Mouse (Mus musculus): Measurements from ENCODE around the gene Lztr1. TPM values are rescaled to one million over a fixed set of nuclear protein-coding genes. Genes with fewer than 3 reads are reported as not detected.

The Lztr1 gene
- polyA plus RNA-seq, 1 experiment from 2014 or later, result 18.7 TPM

DNA sequence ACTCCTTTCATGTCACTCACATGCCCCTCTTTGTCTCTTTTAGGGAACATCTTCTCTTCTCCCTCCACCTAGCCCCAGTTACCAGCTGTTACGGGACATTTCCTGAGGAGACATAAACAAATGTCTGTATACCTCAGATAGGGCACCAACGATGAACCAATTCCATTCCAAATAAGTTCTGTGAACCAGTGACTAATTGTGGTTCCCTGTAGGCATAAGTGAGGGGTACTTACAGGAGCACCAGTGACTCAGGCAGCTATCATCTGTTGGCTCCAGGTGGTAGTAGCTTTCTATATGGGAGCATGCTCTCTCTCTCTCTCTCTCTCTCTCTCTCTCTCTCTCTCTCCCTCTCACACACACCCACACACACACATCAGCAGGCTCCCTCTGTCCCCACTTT is 55.7 kb downstream of the Lztr1 start:
- TF ChIP-seq EP300 (IDR thresholded peaks at IDR 0.05; ENCODE audit: low read depth) (no peak), CTCF (IDR thresholded peaks at IDR 0.05; ENCODE audit: low read depth) (no peak)
- Histone ChIP-seq H3K9me3 (ENCODE audit: low read length) (no peaks in the 10 kb centered on the region), H3K4me3 (ENCODE audit: low read depth, low read length) (no peak overlapping the region), H3K4me2 (ENCODE audit: low read depth, low read length) (no peak overlapping the region), H3K4me1 (ENCODE audit: insufficient read depth) (peaks cover 4% of the 10 kb centered on the region), H3K9ac (replicated peaks) (no peak overlapping the region), H3K27ac (ENCODE audit: low read depth) (no peak overlapping the region), H3K27me3 (ENCODE audit: insufficient read depth, low read length) (peaks cover 14% of the 10 kb centered on the region), H3K36me3 (replicated peaks; ENCODE audit: insufficient read depth, low read length) (no peaks in the 10 kb centered on the region)
- WGBS (ENCODE audit: insufficient replicate concordance), result 47% methylated on average over 2 of the region's 2 CpGs
- no peak for ATAC-seq
- no peak for DNase-seq

DNA sequence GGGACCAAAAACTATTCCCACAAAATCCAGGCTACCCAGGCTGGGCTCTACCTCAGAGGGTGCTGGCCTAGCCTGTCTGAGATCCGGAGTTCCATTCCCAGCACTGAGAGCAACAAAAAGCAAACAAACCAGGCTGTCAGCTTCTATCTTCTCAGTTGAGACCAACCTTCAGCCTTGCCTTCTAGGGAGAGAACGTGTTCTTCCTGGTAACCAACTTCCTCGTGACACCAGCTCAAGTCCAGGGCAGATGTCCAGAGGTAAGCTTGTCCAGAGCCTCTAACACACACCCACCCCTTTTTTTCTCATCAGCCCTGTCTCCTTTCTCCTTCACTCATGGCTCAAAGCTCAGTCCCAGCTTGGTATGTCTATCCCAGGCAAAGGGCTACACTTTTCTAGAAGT is 56.3 kb downstream of the Lztr1 start:
- H3K9ac ChIP-seq (replicated peaks), result no peak overlapping the region
- H3K4me2 ChIP-seq (ENCODE audit: low read depth, low read length), result no peak overlapping the region
- ATAC-seq (no peak), DNase-seq (no peak)
- peaks cover 3% of the 10 kb centered on the region; the same call in 1 of the 2 replicates for H3K4me1 ChIP-seq (ENCODE audit: insufficient read depth)
- TF ChIP-seq EP300 (IDR thresholded peaks at IDR 0.05; ENCODE audit: low read depth) (no peak), CTCF (IDR thresholded peaks at IDR 0.05; ENCODE audit: low read depth) (no peak)
- H3K9me3 ChIP-seq (ENCODE audit: low read length), result no peaks in the 10 kb centered on the region
- no peaks in the 10 kb centered on the region for H3K36me3 ChIP-seq (replicated peaks; ENCODE audit: insufficient read depth, low read length)
- no peak overlapping the region for H3K27ac ChIP-seq (ENCODE audit: low read depth)
- no peak overlapping the region for H3K4me3 ChIP-seq (ENCODE audit: low read depth, low read length)
- WGBS (ENCODE audit: insufficient replicate concordance), result 39% methylated on average over 3 of the region's 3 CpGs
- H3K27me3 ChIP-seq (ENCODE audit: insufficient read depth, low read length), result peaks cover 12% of the 10 kb centered on the region

DNA sequence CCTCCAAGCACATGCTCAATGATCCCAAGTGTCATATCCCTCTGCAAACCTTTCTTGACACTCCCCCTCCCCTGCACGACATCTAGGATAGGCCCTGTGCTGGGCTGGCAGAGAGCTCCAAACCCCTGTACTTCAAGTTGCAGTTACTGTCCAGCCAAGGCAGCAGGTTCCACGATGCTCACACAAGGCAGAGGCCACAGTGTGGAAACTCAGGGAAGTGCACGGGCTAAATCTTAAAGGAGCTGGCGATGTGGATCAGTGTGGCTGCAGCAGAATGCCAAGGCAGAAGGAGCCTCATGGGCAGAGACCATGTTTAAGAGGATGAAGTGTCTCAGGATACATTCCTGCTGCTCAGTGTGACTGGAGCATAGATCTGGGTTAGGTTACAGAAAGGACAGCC is 57.7 kb downstream of the Lztr1 start:
- ATAC-seq, result no peak
- 33% methylated on average over 4 of the region's 4 CpGs for WGBS (ENCODE audit: insufficient replicate concordance)
- DNase-seq, result no peak
- Histone ChIP-seq H3K27me3 (ENCODE audit: insufficient read depth, low read length) (peaks cover 12% of the 10 kb centered on the region), H3K9me3 (ENCODE audit: low read length) (no peaks in the 10 kb centered on the region), H3K36me3 (replicated peaks; ENCODE audit: insufficient read depth, low read length) (no peaks in the 10 kb centered on the region), H3K4me1 (ENCODE audit: insufficient read depth) (peaks cover 3% of the 10 kb centered on the region; the same call in 1 of the 2 replicates), H3K9ac (replicated peaks) (no peak overlapping the region), H3K27ac (ENCODE audit: low read depth) (no peak overlapping the region), H3K4me3 (ENCODE audit: low read depth, low read length) (no peak overlapping the region), H3K4me2 (ENCODE audit: low read depth, low read length) (no peak overlapping the region)
- no peak for TF ChIP-seq EP300 (IDR thresholded peaks at IDR 0.05; ENCODE audit: low read depth)
- TF ChIP-seq CTCF (IDR thresholded peaks at IDR 0.05; ENCODE audit: low read depth), result peak; percentile 13; the same call in 1 of the 2 replicates

Other genes starting within 250 kb of the Lztr1 start
- 1.6 and 2.7 TPM in 2 replicates for gene Tmem191c, start 232.6 kb upstream of the Lztr1 start, polyA plus RNA-seq (2015; fragmentation: Nextera tagmentation; extraction: Ambion mirVana)
- gene Serpind1, start 177.3 kb upstream of the Lztr1 start, polyA plus RNA-seq (2015; fragmentation: Nextera tagmentation; extraction: Ambion mirVana), result 306 and 316 TPM in 2 replicates
- gene Snap29, start 102.7 kb upstream of the Lztr1 start, polyA plus RNA-seq (2015; fragmentation: Nextera tagmentation; extraction: Ambion mirVana), result 7.1 and 7.2 TPM in 2 replicates
- 7.3 and 8.1 TPM in 2 replicates for gene Pi4ka, start 102.4 kb upstream of the Lztr1 start, polyA plus RNA-seq (2015; fragmentation: Nextera tagmentation; extraction: Ambion mirVana)
- 20.1 and 24.4 TPM in 2 replicates for gene Crkl, start 56.7 kb upstream of the Lztr1 start, polyA plus RNA-seq (2015; fragmentation: Nextera tagmentation; extraction: Ambion mirVana)
- gene Aifm3, start 19.1 kb upstream of the Lztr1 start, polyA plus RNA-seq (2015; fragmentation: Nextera tagmentation; extraction: Ambion mirVana), result 3.3 and 3.4 TPM in 2 replicates
- gene Thap7, start 22.4 kb downstream of the Lztr1 start, polyA plus RNA-seq (2015; fragmentation: Nextera tagmentation; extraction: Ambion mirVana), result 21.3 and 24.4 TPM in 2 replicates
- gene Lrrc74b, start 52.6 kb downstream of the Lztr1 start, polyA plus RNA-seq (2015; fragmentation: Nextera tagmentation; extraction: Ambion mirVana), result 0.05 and 0.06 TPM in 2 replicates
- gene P2rx6, start 53.2 kb downstream of the Lztr1 start, polyA plus RNA-seq (2015; fragmentation: Nextera tagmentation; extraction: Ambion mirVana), result 0.14 and 0.18 TPM in 2 replicates
- 3.3 and 3.7 TPM in 2 replicates for gene Slc7a4, start 74.5 kb downstream of the Lztr1 start, polyA plus RNA-seq (2015; fragmentation: Nextera tagmentation; extraction: Ambion mirVana)
- 6.4 and 7.3 TPM in 2 replicates for gene Smpd4, start 110.7 kb downstream of the Lztr1 start, polyA plus RNA-seq (2015; fragmentation: Nextera tagmentation; extraction: Ambion mirVana)
- gene Ccdc74a, start 137.8 kb downstream of the Lztr1 start, polyA plus RNA-seq (2015; fragmentation: Nextera tagmentation; extraction: Ambion mirVana), result 3.3 and 3.5 TPM in 2 replicates
- 11.0 and 11.6 TPM in 2 replicates for gene Med15, start 224.2 kb downstream of the Lztr1 start, polyA plus RNA-seq (2015; fragmentation: Nextera tagmentation; extraction: Ambion mirVana)